Mouse (Mus musculus): ENCODE data around the gene Otp.

DNA sequence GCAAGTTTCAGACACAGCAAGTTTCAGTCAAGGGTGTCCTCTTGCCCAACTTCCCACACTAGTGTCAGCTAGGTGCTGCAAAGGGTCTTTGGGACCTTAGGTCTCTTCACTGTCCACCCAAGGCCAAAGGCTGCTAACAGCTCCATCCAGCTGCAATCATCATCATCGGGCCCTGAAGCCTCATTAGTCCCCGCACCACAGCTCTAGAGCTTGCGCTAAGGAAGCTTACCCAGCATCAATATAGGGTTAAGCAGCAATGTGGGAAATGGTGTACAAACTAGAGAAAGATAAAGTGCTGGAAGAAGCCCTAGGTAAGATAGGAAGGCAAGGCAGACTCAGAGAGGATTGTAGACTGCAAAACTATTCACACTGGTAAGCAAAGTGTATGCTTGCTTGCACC lies 5.8 kb downstream of the Otp start:
- no peak for TF ChIP-seq CTCF (IDR thresholded peaks at IDR 0.05; ENCODE audit: extremely low read depth, insufficient read depth, low read length)
- no peak for TF ChIP-seq POLR2A (IDR thresholded peaks at IDR 0.05; ENCODE audit: extremely low read depth, insufficient read depth, low read length)
